Mouse (Mus musculus): ENCODE results near the gene Ccdc33.

GRCm38 (mm10) chr9:58015856-58016255, 102.8 kb downstream of the Ccdc33 start:
- no peak for TF ChIP-seq CTCF (IDR thresholded peaks at IDR 0.05; ENCODE audit: low read depth, low read length)
- TF ChIP-seq POLR2AphosphoS5 (IDR thresholded peaks at IDR 0.05; ENCODE audit: insufficient replicate concordance, low read depth, low read length): no peak
- no peak for TF ChIP-seq TAL1 (conservative IDR thresholded peaks at IDR 0.05; ENCODE audit: low read depth, low read length)
- TF ChIP-seq GATA1 (IDR thresholded peaks at IDR 0.05; ENCODE audit: borderline replicate concordance, low read length): no peak
- TF ChIP-seq GATA2 (IDR thresholded peaks at IDR 0.05; ENCODE audit: borderline replicate concordance, low read depth, low read length): no peak

Measured in G1E (cell line).